In the genomic region with DNA sequence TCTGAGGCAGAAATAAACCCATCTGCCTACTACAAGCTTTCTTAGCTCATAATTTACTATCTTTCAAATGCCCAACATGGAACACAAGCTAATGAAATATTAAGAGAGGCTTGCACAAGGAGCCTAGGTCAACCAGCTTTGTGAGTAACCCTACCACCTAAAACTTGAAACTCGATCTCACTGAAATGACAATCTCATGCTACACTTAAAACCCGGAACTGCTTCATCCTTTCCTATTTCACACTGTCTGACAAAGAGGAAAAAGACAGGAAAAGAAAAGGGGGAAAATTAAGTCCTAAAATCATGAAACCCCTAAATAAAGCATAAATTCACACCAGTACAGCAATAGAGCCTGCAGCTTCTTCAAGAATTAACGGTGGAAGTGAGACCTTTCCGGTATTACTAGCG, we compare ENCODE assay signal across 8 mouse cellular contexts. TPM values are rescaled to one million over a fixed set of nuclear protein-coding genes. Genes with fewer than 3 reads are reported as not detected.
DNase-seq lines count a peak whose midpoint lies in the region; ATAC-seq and TF ChIP-seq lines count a peak whose summit lies in the region.

No protein-coding gene starts in this region.

- H3K27ac ChIP-seq in heart, embryonic 14.5 days (replicated peaks in 1 of 2; ENCODE audit: control insufficient read depth in 1 of 2, insufficient read depth in 1 of 2, low read depth in 2 of 2, low read length in 2 of 2): peak overlapping the region; percentile 85 to 95
- H3K27ac ChIP-seq in ES-E14 (ENCODE audit: insufficient read depth, low read depth, low read length, poor library complexity, severe bottlenecking) (no peak overlapping the region), macrophage (peak overlapping the region; percentile 92)
- H3K27ac ChIP-seq in heart, postnatal 0 days (ENCODE audit: low read depth): peak overlapping the region; percentile 95

- TF ChIP-seq CTCF in heart, postnatal 0 days (IDR thresholded peaks at IDR 0.05; ENCODE audit: low read depth): no peak

- H3K9me3 ChIP-seq in heart, embryonic 14.5 days (ENCODE audit: control insufficient read depth, low read length): no peaks in the 10 kb centered on the region
- H3K9me3 ChIP-seq in ES-E14 (ENCODE audit: control insufficient read depth, insufficient read depth, low read depth, low read length): no peaks in the 10 kb centered on the region
- H3K9me3 ChIP-seq in heart, postnatal 0 days (replicated peaks; ENCODE audit: control insufficient read depth, low read length): no peaks in the 10 kb centered on the region

- H3K9ac ChIP-seq in heart, embryonic 14.5 days (ENCODE audit: low read length): peak overlapping the region; percentile 97
- peak overlapping the region; percentile 89 for H3K9ac ChIP-seq in ES-E14 (ENCODE audit: insufficient read depth, low read depth, low read length, poor library complexity, severe bottlenecking)
- peak overlapping the region; percentile 98 for H3K9ac ChIP-seq in heart, postnatal 0 days (replicated peaks; ENCODE audit: low read depth, low read length)

- H3K4me2 ChIP-seq in heart, embryonic 14.5 days (ENCODE audit: low read length): peak overlapping the region; percentile 81
- peak overlapping the region; percentile 86 for H3K4me2 ChIP-seq in heart, postnatal 0 days (ENCODE audit: low read depth, low read length)

- no peak for TF ChIP-seq EP300 in heart, postnatal 0 days (IDR thresholded peaks at IDR 0.05; ENCODE audit: low read depth)

- no peak for DNase-seq in heart, adult 8-10 months (ENCODE audit: low spot score)
- no peak for DNase-seq in ES-E14 (ENCODE audit: low read depth, low spot score)
- DNase-seq in heart, postnatal 0 days (ENCODE audit: low spot score): no peak
- no peak for DNase-seq in natural killer cell, adult 2 months (ENCODE audit: low spot score in 2 of 2)
- no peak for DNase-seq in thymus, adult 18-20 months

- 0% methylated on average over 5 of the region's 5 CpGs for WGBS in heart, embryonic 14.5 days
- 0% methylated on average over 5 of the region's 5 CpGs for WGBS in heart, postnatal 0 days
- 4% methylated on average over 4 of the region's 5 CpGs for WGBS in macrophage (ENCODE audit: missing documents)

- peak overlapping the region; percentile 78 to 99 for H3K4me3 ChIP-seq in heart, embryonic 14.5 days (ENCODE audit: control insufficient read depth in 1 of 2, insufficient read depth in 1 of 2, low read depth in 1 of 2, low read length in 2 of 2)
- peak overlapping the region; percentile 94 to 98 for H3K4me3 ChIP-seq in ES-E14 (ENCODE audit: insufficient read depth in 1 of 2, low read depth in 1 of 2, low read length in 2 of 2, poor library complexity in 1 of 2, severe bottlenecking in 1 of 2)
- peak overlapping the region; percentile 94 for H3K4me3 ChIP-seq in heart, postnatal 0 days (ENCODE audit: low read depth, low read length)
- peak overlapping the region; percentile 89 for H3K4me3 ChIP-seq in macrophage (ENCODE audit: inconsistent target)

- no peaks in the 10 kb centered on the region for H3K36me3 ChIP-seq in heart, embryonic 14.5 days (ENCODE audit: control insufficient read depth, insufficient read depth, low read length)
- H3K36me3 ChIP-seq in ES-E14 (ENCODE audit: control insufficient read depth, insufficient read depth, low read length, poor library complexity, severe bottlenecking): no peaks in the 10 kb centered on the region
- no peaks in the 10 kb centered on the region for H3K36me3 ChIP-seq in heart, postnatal 0 days (replicated peaks; ENCODE audit: control insufficient read depth, insufficient read depth, low read length)
- H3K36me3 ChIP-seq in macrophage (ENCODE audit: inconsistent target): no peaks in the 10 kb centered on the region

- H3K79me2 ChIP-seq in macrophage (ENCODE audit: inconsistent target): peaks cover 57% of the 10 kb centered on the region

- no peaks in the 10 kb centered on the region for H3K27me3 ChIP-seq in heart, embryonic 14.5 days (ENCODE audit: control insufficient read depth, insufficient read depth, low read length)
- H3K27me3 ChIP-seq in heart, postnatal 0 days (ENCODE audit: control insufficient read depth, insufficient read depth, low read length): no peaks in the 10 kb centered on the region

- in situ Hi-C loops in ES-E14 (cut with MboI; ENCODE audit: low sequenced_read_pairs in 2 of 2, unreplicated experiment in 2 of 2): no loop called here

- no peak for ATAC-seq in heart, embryonic 14.5 days (ENCODE audit: insufficient number of reproducible peaks, insufficient read depth, low FRiP score, low read depth)
- no peak for ATAC-seq in heart, postnatal 0 days (ENCODE audit: insufficient read depth, low read depth)
- ATAC-seq in inflammation-experienced regulatory T-cells, adult 6 months: no peak

- H3K4me1 ChIP-seq in heart, embryonic 14.5 days (ENCODE audit: control insufficient read depth in 2 of 2, insufficient read depth in 2 of 2, low read length in 2 of 2): peaks cover 18 to 49% of the 10 kb centered on the region in 2 experiments
- peaks cover 0 to 8% of the 10 kb centered on the region in 2 experiments; a peak in 3 of 4 replicates for H3K4me1 ChIP-seq in ES-E14 (ENCODE audit: control insufficient read depth in 2 of 2, insufficient read depth in 2 of 2, low read length in 2 of 2, poor library complexity in 1 of 2)
- peaks cover 44% of the 10 kb centered on the region for H3K4me1 ChIP-seq in heart, postnatal 0 days (ENCODE audit: control insufficient read depth, insufficient read depth)

TF ChIP-seq in ES-E14, 5 proteins besides CTCF, POLR2A, EP300 and RAD21:
- TF ChIP-seq ZC3H11A (IDR thresholded peaks at IDR 0.05; ENCODE audit: borderline replicate concordance, low read depth, low read length) (no peak), ZNF384 (IDR thresholded peaks at IDR 0.05; ENCODE audit: low read depth, low read length) (no peak), MAFK (IDR thresholded peaks at IDR 0.05; ENCODE audit: insufficient read depth, low read depth, low read length) (no peak), CHD2 (IDR thresholded peaks at IDR 0.05; ENCODE audit: low read depth, low read length) (no peak), HCFC1 (IDR thresholded peaks at IDR 0.05; ENCODE audit: borderline replicate concordance, insufficient read depth, low read length) (no peak)
TF ChIP-seq in ES-E14: peak in this region for 0.

RNA-seq across cellular contexts. Expression of a gene that starts 1.4 kb away (rescaled TPM):
- 23.2 and 26.2 TPM in 2 replicates for polyA plus RNA-seq in heart, embryonic 14.5 days (2014; fragmentation: Nextera tagmentation; extraction: Ambion mirVana)
- 100 to 1,000 TPM; 107 to 140 (median 112) TPM for total RNA-seq in heart, adult 8-10 months (2022)
- 6.7 and 7.3 TPM in 2 replicates for total RNA-seq in ES-E14 (2012; rRNA removed)
- total RNA-seq in heart, postnatal 0 days (2014; rRNA removed; ENCODE audit: low replicate concordance): 31.6 and 33.8 TPM in 2 replicates
- 13.6 and 16.3 TPM in 2 replicates for polyA plus RNA-seq in heart, postnatal 0 days (2015; fragmentation: Nextera tagmentation; extraction: Ambion mirVana)
- total RNA-seq in macrophage (2018; cell fraction: chromatin; rRNA removed): 1,000 to 10,000 TPM in 1 of 26 experiments, 100 to 1,000 TPM in 25; 208 to 1,027 (median 312) TPM
- 100 to 1,000 TPM in 7 of 26 experiments, 10 to 100 TPM in 19; 69.6 to 234 (median 91.1) TPM for total RNA-seq in macrophage (2018; cell fraction: cytosol; rRNA removed)
- total RNA-seq in macrophage (2018; cell fraction: nucleus; rRNA removed): 100 to 1,000 TPM; 134 to 744 (median 260) TPM
- polyA plus RNA-seq in macrophage (2018): 37.8 to 47.3 TPM (median 46.9 TPM) in 3 replicates
- polyA plus RNA-seq in inflammation-experienced regulatory T-cells, adult 6 months (2017; shearing (Covaris generic)): 10 to 100 TPM; 78.0 to 94.8 (median 90.1) TPM
